Mouse (Mus musculus) embryonic stem cell, embryonic (primary cell): ENCODE data around the gene Wfdc1.

Source experiments
- CTCF ChIA-PET, 4 experiments: fragments of 300-600 bp in 2 of 4; fragments of 350-600 bp in 2 of 4; sonication (Branson Sonifier 250); formaldehyde crosslinking; loops; one replicate each; lab custom pipeline; 2022; ENCODE audit warnings: inconsistent platforms in 2 of 4; lab: Charles Lee
- POLR2A ChIA-PET, 4 experiments: fragments of 300-600 bp in 2 of 4; fragments of 350-600 bp in 2 of 4; sonication (Branson Sonifier 250); formaldehyde crosslinking; loops; one replicate each; lab custom pipeline; 2022; ENCODE audit warnings: antibody characterized with exemption in 4 of 4, inconsistent platforms in 1 of 4; lab: Charles Lee

Wfdc1 gene

DNA sequence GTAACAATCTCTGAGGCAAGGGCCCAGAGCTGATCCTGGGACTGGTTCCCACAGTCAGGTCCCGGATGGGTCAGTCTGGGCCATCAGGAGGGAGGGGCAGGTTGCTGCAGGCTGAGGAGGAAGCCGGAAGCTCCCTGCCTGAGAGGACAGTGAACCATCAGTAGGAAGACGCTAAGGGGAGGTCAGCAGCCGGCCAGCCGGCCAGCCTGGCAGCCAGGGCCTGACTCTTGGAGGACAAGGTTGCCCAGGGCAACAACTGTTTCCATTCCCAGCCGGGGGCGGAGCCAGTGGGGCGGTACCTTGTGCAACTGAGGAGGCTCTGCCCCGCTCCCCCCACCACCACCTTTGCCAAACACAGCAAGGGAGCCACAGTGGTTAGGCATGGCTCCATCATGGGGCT is 5.1 kb upstream of the Wfdc1 start:
- ChIA-PET CTCF (interaction anchor here in 3 of 4 experiments (0.7 to 6.9 kb wide), 8 partner anchors 8 to 249 kb away, joined by 3 to 54 read pairs (median 4); no protein-coding TSS in a partner anchor), POLR2A (interaction anchor here in 1 of 4 experiments (1.9 kb wide), 1 partner anchor 10 kb away, joined by 5 read pairs; no protein-coding TSS in a partner anchor)

DNA sequence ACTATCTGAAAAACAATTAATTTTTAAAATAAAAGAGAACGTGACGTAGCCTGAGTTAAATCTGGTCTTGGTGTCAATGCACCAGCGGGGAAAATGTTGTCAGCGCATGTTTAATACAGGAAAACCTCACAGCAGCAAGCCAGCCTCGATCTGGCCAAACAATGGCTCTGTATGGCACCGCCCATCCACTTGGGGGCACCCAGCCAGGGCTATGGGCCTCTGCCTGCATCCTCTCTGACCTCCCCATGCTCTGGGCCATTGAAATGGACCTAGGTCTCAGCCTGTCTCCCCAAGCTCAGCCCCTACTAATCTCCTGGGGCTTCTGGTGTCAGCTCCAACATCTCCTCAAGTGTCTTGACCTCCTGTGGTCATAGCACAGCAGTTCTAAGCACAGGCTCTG is 4.3 kb upstream of the Wfdc1 start:
- ChIA-PET CTCF (interaction anchor here in 2 of 4 experiments (1.0 to 6.9 kb wide), 8 partner anchors 8 to 249 kb away, joined by 3 to 54 read pairs (median 4); no protein-coding TSS in a partner anchor), POLR2A (interaction anchor here in 1 of 4 experiments (0.5 kb wide), 1 partner anchor 481 kb away, joined by 4 read pairs; no protein-coding TSS in a partner anchor)

DNA sequence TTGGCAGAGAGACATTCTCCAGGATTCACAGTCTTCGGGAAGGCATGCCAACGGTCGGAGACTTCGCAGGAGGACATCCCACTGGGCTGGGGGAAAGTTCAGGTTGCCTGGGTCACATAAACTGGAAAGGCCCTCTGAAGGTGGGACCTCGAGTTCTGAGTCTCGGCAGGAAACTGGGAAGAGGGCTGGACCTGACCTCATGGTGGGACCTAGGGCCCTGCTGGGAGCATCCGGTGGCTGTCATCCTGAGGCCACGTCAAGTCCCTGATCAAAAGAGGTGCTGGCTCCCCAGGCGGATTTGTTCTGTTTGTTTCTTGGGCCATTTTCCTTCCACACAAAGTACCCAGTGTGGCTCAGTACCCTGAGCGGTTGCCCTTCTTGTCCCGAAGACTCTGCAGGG is 2.7 kb upstream of the Wfdc1 start:
- POLR2A ChIA-PET: no interaction called here

DNA sequence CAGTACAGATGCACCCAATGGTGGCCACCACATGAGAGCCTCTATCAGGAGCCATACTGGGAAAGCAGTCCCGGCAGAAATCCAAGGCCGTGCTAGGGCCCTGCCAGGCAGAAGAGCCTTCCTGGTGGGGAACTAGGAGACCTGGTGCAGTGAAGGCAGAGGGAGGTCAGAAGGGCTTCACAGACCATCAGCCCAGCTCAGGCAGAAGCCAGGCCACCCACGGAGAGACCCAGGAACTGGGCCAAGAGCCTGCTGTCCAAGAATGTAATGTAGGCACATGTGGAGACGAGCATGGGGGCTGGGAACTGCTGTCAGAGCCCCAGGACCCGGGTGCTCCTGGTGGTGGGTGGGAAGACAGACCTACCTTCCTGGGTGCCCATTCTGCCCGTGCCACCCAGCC is 895 bp upstream of the Wfdc1 start:
- ChIA-PET CTCF (interaction anchor here in 1 of 4 experiments (0.6 to 1.9 kb wide), 2 partner anchors 11 to 23 kb away, joined by 7 read pairs; no protein-coding TSS in a partner anchor), POLR2A (no interaction called here)

More for the DNA sequence above, 2.7 kb upstream of the Wfdc1 start:
- CTCF ChIA-PET: interaction anchor here in 1 of 4 experiments (1.9 kb wide), 1 partner anchor 13 kb away, joined by 7 read pairs; no protein-coding TSS in a partner anchor

DNA sequence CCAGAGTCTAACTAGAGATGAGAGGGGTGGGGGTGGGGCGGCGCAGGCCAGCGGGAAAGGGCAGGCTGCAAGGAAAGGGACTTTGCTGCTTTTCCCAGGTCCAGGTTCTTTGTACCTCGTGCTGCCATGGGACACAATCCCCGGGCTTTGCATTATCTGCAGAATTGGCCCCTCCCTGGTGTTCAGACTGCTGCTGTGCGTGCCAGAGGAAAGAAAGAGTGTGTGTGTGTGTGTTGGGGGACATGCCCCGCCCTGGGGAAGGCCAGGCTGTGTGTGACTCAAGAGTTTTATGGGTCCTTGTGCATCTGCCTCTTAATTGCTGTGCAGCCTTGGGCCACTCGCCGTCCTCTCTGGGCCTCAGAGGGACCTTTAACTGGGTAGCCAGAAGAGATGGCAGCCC is 2.3 kb downstream of the Wfdc1 start:
- POLR2A ChIA-PET: interaction anchor here in 1 of 4 experiments (0.8 kb wide), 1 partner anchor 228 kb away, joined by 3 read pairs; no protein-coding TSS in a partner anchor
- CTCF ChIA-PET: interaction anchor here in 3 of 4 experiments (0.8 to 2.7 kb wide), 11 partner anchors 10 to 288 kb away, joined by 3 to 35 read pairs (median 9); no protein-coding TSS in a partner anchor

DNA sequence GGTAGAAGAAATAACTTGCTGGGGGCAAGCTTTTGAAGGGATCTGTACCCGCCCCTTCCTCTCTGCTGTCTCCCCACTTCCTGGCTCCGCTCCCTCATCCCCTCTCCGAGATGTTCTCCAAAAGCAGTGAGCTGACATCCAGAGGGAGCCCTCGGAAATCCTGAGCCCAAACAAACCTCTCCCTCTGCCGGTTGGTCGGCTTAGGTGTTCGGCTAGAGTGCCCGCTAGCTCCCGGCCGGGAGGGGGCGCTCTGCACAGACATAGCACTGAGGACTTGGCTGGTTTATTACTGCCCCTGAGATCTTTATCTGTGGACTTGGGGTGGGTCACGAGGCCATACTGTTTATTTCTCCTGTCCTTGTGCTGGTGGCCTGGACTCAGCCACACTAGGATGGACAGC is 3.1 kb downstream of the Wfdc1 start:
- CTCF ChIA-PET: interaction anchor here (0.5 to 2.9 kb wide), 109 partner anchors 9 to 998 kb away, joined by 3 to 54 read pairs (median 4); partner anchors contain the start of genes Tldc1 (in 4 of the 4), Taf1c (in 3 of the 4), Atp2c2 (in 1 of the 4) and Dnaaf1 (in 1 of the 4)
- POLR2A ChIA-PET: interaction anchor here in 3 of 4 experiments (0.7 to 1.3 kb wide), 8 partner anchors 14 to 229 kb away, joined by 3 to 4 read pairs (median 3); partner anchors contain the start of genes Mbtps1 (in 1 of the 3), Taf1c (in 1 of the 3) and Tldc1 (in 1 of the 3)

DNA sequence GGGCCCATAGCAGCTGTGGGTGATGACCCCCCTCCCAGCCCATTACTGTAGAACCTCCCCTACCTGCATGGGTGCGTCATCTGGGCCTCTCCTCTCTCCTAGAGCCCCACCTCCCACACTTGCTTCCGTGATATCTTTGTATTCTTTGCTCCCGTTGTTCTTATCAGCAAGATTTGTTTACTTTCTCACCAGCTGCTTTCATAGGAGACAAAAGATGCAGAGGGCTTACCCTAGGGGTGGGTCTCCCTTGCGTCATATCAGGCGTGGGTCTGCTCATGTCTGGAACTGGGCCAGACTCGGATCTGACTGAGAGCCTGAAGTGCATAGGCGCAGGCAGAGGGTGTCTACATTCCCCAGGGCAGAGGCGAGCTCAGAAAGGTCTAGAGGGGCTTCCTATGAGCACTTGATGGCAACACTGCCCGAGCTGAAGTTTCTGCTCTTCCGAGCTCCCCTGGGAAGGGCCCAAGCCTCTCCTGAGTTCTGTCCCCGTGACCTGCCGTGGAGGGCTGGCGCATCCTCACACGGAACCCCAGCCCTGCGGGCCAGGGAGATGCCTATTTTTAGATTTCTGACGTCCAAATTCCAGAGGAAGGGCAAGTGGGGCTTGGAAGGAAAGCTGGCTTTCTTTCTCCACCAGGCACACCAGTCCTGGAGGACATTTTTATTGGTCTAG is 4.4 kb downstream of the Wfdc1 start:
- ChIA-PET POLR2A (interaction anchor here in 2 of 4 experiments (0.5 to 1.5 kb wide), 4 partner anchors 10 to 186 kb away, joined by 3 to 5 read pairs (median 4); partner anchors contain the start of gene Mbtps1 (in 1 of the 2)), CTCF (interaction anchor here (0.5 to 2.9 kb wide), 30 partner anchors 8 to 311 kb away, joined by 3 to 54 read pairs (median 4); partner anchors contain the start of genes Slc38a8 (in 1 of the 4), Taf1c (in 1 of the 4) and Tldc1 (in 1 of the 4))

DNA sequence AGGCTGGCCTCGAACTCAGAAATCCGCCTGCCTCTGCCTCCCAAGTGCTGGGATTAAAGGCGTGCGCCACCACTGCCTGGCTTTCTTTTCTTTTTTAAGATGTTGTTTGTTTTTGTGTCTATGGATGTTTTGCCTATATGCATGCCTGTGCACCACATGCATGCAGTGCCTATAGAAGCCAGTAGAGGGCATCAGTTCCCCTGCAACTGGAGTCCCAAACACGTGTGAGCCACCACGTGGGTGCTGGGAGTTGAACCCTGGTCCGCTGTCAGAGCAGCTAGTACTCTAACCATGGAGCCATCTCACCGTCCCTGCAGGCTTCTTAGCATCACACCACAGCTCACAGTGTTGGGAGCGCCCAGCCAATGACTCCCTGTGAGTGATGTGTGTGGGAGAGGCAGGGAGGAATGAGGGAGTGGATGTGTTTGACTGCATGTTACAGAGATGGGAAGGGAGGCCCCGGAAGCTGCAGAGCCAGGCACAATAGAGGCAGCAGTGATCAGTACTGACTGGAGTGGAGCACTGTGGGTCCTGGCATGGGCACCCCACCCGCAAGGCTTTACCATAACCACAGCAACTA is 7.9 kb downstream of the Wfdc1 start:
- ChIA-PET CTCF (interaction anchor here in 3 of 4 experiments (0.6 to 1.7 kb wide), 7 partner anchors 8 to 261 kb away, joined by 3 to 7 read pairs (median 3); no protein-coding TSS in a partner anchor), POLR2A (interaction anchor here in 3 of 4 experiments (0.7 to 1.1 kb wide), 3 partner anchors 10 to 279 kb away, joined by 3 to 4 read pairs (median 3); partner anchors contain the start of genes Mbtps1 (in 1 of the 3) and Mlycd (in 1 of the 3))

DNA sequence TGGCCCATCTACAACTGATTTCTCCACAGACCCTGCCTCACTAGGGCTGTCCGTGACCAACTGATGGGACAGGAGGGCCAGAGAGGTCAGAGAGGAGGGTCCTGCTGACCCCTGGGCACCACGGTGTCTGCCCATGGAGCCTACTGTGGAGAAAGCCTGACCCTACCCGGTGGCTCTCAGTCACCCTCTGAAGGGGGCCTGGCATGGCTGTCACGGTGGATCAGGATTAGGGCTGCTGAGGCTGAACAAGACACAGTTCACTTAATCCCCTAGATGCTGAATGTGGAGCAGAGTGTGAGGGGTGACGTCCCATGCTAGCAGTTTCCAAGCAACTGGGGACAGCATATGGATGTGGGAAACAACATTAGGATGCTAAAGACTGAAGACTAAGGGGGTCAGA is 9.3 kb downstream of the Wfdc1 start:
- CTCF ChIA-PET: interaction anchor here in 3 of 4 experiments (0.7 to 1.9 kb wide), 12 partner anchors 11 to 295 kb away, joined by 3 to 46 read pairs (median 8); partner anchors contain the start of gene Tldc1 (in 1 of the 3)
- POLR2A ChIA-PET: interaction anchor here in 1 of 4 experiments (1.9 kb wide), 1 partner anchor 117 kb away, joined by 6 read pairs; the partner anchor contains the start of gene Mbtps1

DNA sequence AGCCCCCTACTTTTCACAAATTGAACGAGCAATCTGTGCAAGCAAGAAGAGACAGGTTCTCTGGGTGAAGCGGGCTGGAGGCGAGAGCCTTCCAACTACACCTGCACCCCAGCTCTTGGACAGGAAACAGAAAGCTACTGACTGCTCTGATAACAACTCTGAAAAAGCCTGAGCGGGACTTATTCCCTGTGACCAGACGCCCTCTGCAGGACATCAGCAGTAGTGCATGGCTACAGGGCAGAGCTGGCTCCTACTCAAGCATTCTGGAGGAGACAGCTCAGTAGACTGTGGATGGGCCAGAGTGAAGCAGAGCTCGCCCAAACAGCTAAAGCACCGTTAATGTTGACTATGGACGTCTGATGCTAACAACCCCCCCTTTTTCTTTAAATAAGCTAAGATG is 10.2 kb downstream of the Wfdc1 start:
- POLR2A ChIA-PET: interaction anchor here in 3 of 4 experiments (0.6 to 1.9 kb wide), 10 partner anchors 13 to 296 kb away, joined by 3 to 8 read pairs (median 4); partner anchors contain the start of genes Mbtps1 (in 2 of the 3) and Tldc1 (in 1 of the 3)
- CTCF ChIA-PET: interaction anchor here (0.5 to 3.7 kb wide), 148 partner anchors 10 to 1932 kb away, joined by 3 to 85 read pairs (median 4); partner anchors contain the start of genes Tldc1 (in 4 of the 4), Mlycd (in 3 of the 4), Taf1c (in 3 of the 4) and Atp2c2 (in 2 of the 4)

DNA sequence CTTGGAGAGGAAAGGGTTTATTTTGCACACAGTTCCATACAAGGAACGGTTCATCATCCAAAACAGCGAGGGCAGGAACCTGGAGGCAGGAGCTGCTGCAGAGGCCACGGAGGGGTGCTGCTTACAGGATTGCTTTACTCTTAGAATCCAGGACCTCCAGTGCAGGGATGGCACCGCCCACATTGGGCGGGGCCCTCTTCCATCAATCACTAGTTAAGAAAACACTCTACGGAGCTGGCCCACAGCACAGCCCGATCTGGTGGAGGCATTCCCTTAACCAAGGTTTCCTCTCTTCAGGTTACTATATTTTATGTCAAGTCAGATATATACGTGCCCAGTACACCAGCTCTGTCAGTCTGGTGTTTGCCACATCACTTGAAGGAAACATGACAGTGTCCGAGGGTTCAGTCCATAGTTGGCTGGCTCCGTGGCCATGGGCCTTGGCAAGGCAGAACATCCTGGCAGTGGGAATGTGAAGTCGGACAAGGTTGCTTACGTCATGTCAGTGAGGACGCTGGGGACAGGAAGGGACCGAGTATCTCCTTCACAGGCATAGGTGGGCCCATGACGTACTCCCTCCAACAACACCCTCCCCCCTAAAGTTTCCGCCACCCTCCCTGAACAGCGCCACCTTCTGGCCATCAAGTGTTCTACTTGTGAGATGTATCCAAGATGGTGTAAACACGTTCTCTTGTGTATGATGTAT is 12.1 kb downstream of the Wfdc1 start:
- ChIA-PET CTCF (interaction anchor here (0.5 to 3.7 kb wide), 47 partner anchors 8 to 496 kb away, joined by 3 to 85 read pairs (median 4); partner anchors contain the start of genes Atp2c2 (in 2 of the 4), Taf1c (in 2 of the 4), Tldc1 (in 2 of the 4) and Klhl36 (in 1 of the 4)), POLR2A (interaction anchor here in 2 of 4 experiments (0.6 to 0.7 kb wide), 3 partner anchors 86 to 119 kb away, joined by 3 read pairs; no protein-coding TSS in a partner anchor)

DNA sequence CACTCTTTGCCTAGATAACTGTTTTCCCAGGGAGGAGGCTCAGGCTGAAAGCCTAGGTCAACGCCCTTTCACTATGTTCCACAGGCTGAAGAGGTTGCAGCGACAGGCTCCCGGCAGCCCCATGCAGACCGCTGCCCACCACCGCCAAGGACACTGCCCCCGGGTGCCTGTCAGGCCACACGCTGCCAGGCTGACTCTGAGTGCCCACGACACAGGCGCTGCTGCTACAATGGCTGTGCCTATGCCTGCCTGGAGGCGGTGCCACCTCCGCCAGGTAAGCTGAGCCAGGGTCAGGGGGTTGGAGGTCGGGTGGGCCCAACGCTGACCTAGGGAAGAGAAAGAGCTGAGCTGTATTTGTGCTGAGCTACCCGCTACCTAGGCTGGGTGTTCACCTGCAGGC is 13.0 kb downstream of the Wfdc1 start:
- ChIA-PET CTCF (interaction anchor here (0.5 to 3.7 kb wide), 29 partner anchors 9 to 284 kb away, joined by 3 to 85 read pairs (median 6); partner anchors contain the start of genes Tldc1 (in 2 of the 4), Klhl36 (in 1 of the 4), Mlycd (in 1 of the 4) and Taf1c (in 1 of the 4)), POLR2A (interaction anchor here in 1 of 4 experiments (1.1 kb wide), 1 partner anchor 64 kb away, joined by 3 read pairs; no protein-coding TSS in a partner anchor)

DNA sequence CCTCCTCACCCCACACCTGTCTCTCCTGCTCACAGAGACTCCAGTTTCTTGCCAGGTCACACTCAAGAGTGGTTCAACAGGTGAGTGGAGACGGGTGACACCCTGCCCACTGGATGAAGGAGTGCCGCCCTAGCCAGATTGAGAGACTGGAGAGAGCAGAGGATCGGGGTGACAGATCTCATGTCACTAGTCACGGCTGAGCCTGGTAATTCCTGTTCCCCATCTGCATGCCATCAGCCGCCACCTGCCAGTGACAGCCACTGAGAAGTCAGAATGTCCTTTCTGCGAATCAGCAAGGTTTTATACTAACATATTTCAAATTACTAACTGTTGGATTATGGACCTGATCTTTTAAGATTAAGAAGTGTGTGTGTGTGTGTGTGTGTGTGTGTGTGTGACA is 24.4 kb downstream of the Wfdc1 start:
- ChIA-PET CTCF (interaction anchor here in 3 of 4 experiments (1.0 to 5.4 kb wide), 5 partner anchors 14 to 112 kb away, joined by 3 to 126 read pairs (median 5); partner anchors contain the start of gene Tldc1 (in 1 of the 3)), POLR2A (no interaction called here)

DNA sequence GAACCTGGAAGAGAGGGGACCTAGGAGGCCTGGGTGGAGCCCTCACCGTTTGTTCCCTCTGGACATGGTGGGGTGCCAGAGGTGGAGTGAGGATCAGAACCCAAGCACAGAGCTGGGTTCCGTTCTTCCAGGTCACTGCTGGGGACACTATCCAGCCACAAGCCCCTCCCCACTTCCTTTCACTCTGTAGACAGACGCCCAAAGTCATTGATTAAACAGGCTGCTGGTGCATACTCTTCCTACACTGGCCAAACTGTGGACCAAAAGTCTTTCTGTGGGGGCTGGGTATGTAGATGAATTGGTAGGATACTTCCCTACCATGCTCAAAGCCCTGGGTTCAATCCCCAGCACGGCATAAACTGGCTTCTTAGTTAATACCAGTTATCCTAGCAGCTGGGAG is 25.8 kb downstream of the Wfdc1 start:
- CTCF ChIA-PET: interaction anchor here in 1 of 4 experiments (1.1 kb wide), 1 partner anchor 23 kb away, joined by 3 read pairs; no protein-coding TSS in a partner anchor
- POLR2A ChIA-PET: no interaction called here

DNA sequence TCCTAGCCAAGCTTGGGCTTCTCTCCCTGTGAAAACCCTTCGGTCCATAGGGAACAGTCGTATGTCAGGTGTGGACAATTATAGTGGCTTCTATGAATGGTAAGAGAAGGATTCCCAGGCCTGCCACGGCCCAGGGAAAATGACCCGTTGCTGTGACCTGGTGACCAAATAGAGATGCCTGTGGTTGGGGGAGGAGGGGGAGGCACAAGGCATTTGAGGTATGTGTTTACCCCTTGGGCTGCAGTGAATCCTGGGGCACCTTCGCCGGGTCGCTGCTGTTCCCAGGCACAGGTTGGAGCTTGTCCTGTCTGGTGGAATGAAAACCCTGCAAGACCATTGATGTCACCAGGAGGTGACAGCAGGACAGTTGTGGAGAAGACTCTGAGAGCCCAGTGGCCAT is 28.5 kb downstream of the Wfdc1 start:
- POLR2A ChIA-PET: interaction anchor here in 1 of 4 experiments (0.6 kb wide), 1 partner anchor 12 kb away, joined by 3 read pairs; no protein-coding TSS in a partner anchor

DNA sequence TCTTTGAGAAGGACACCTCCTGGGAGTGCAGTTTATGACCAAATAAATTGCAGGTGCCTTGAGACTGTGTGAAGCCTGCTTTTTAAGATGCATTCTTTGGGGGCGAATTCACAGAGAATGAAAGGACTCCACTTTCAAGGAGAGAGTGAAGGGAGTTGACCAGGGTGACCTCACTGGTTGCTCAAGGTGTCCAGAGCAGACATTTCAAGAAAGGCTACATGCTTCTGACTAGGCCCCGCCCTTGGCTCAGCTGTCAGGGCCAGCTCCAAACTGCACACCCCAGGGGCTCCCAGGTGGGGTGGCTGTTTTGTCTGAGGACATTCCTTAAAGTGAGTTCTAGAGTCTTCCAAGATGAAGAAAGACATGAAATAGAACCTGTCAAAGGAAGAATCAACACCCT is 31.0 kb downstream of the Wfdc1 start:
- ChIA-PET POLR2A (interaction anchor here in 2 of 4 experiments (0.6 to 2.0 kb wide), 2 partner anchors 9 to 116 kb away, joined by 5 to 9 read pairs; no protein-coding TSS in a partner anchor), CTCF (interaction anchor here in 2 of 4 experiments (1.0 to 2.9 kb wide), 7 partner anchors 8 to 81 kb away, joined by 3 to 13 read pairs (median 4); partner anchors contain the start of gene Tldc1 (in 2 of the 2))

More for the DNA sequence above, 28.5 kb downstream of the Wfdc1 start:
- CTCF ChIA-PET: interaction anchor here in 2 of 4 experiments (0.5 to 1.5 kb wide), 2 partner anchors 8 to 640 kb away, joined by 3 to 5 read pairs; no protein-coding TSS in a partner anchor
